Mouse (Mus musculus): ENCODE results near the gene Maml2. TPM values are rescaled to one million over a fixed set of nuclear protein-coding genes. Genes with fewer than 3 reads are reported as not detected.

The Maml2 gene
- polyA plus RNA-seq, 1 experiment: 1.3 TPM

GRCm38 (mm10) chr9:13688997-13689396, 391.2 kb downstream of the Maml2 start:
- Histone ChIP-seq H3K36me3 (ENCODE audit: control insufficient read depth, insufficient read depth) (no peaks in the 10 kb centered on the region), H3K27me3 (ENCODE audit: control insufficient read depth, insufficient read depth, insufficient read length) (no peaks in the 10 kb centered on the region), H3K4me3 (no peak overlapping the region), H3K4me2 (ENCODE audit: low read depth) (no peak overlapping the region), H3K79me2 (ENCODE audit: control insufficient read depth, insufficient read depth) (no peaks in the 10 kb centered on the region), H3ac (ENCODE audit: control insufficient read depth, insufficient read length) (no peak overlapping the region)
- TF ChIP-seq TCF12 (IDR thresholded peaks at IDR 0.05; ENCODE audit: insufficient read depth, poor library complexity, severe bottlenecking) (no peak), TCF3 (IDR thresholded peaks at IDR 0.05; ENCODE audit: insufficient read length, low read depth) (no peak), CEBPB (IDR thresholded peaks at IDR 0.05; ENCODE audit: insufficient read depth, poor library complexity, severe bottlenecking) (peak; percentile 78; the same call in 1 of the 2 replicates), USF1 (IDR thresholded peaks at IDR 0.05; ENCODE audit: low read depth) (no peak)

- no peaks in the 10 kb centered on the region for H3K79me2 ChIP-seq (ENCODE audit: control insufficient read depth, insufficient read depth)
- H3K4me2 ChIP-seq (ENCODE audit: low read depth): no peak overlapping the region
- TF ChIP-seq USF1 (IDR thresholded peaks at IDR 0.05; ENCODE audit: low read depth) (no peak), REST (IDR thresholded peaks at IDR 0.05; ENCODE audit: insufficient read depth, insufficient read length) (no peak), MYOG (IDR thresholded peaks at IDR 0.05; ENCODE audit: control insufficient read depth in 1 of 3, insufficient read depth in 1 of 3, insufficient read length in 2 of 3, low read depth in 2 of 3) (no peak), MYOD1 (IDR thresholded peaks at IDR 0.05; ENCODE audit: control insufficient read depth in 1 of 3, insufficient read length in 2 of 3, low read depth in 2 of 3) (no peak), POLR2A (IDR thresholded peaks at IDR 0.05; ENCODE audit: insufficient read length, low read depth) (no peak), CEBPB (IDR thresholded peaks at IDR 0.05; ENCODE audit: insufficient read depth, poor library complexity, severe bottlenecking) (no peak), TCF3 (IDR thresholded peaks at IDR 0.05; ENCODE audit: insufficient read length, low read depth) (no peak), TCF12 (IDR thresholded peaks at IDR 0.05; ENCODE audit: insufficient read depth, poor library complexity, severe bottlenecking) (no peak), E2F4 (IDR thresholded peaks at IDR 0.05; ENCODE audit: insufficient read depth) (no peak), SRF (IDR thresholded peaks at IDR 0.05; ENCODE audit: control insufficient read depth, insufficient read length, low read depth) (no peak), POLR2AphosphoS2 (IDR thresholded peaks at IDR 0.05; ENCODE audit: insufficient read length, low read depth) (no peak), MAX (IDR thresholded peaks at IDR 0.05; ENCODE audit: low read depth) (no peak)
- no peaks in the 10 kb centered on the region for H3K27me3 ChIP-seq (ENCODE audit: control insufficient read depth, insufficient read depth, insufficient read length)
- H3K4me3 ChIP-seq: no peak overlapping the region
- H3K36me3 ChIP-seq (ENCODE audit: control insufficient read depth, insufficient read depth): no peaks in the 10 kb centered on the region
- H3ac ChIP-seq (ENCODE audit: control insufficient read depth, insufficient read length): no peak overlapping the region
Observed at GRCm38 (mm10) chr9:13690321-13690720, 392.6 kb downstream of the Maml2 start.

GRCm38 (mm10) chr9:13693693-13694284, 396.0 kb downstream of the Maml2 start:
- H3K36me3 ChIP-seq (ENCODE audit: control insufficient read depth, insufficient read depth): no peaks in the 10 kb centered on the region
- no peak overlapping the region for H3K4me2 ChIP-seq (ENCODE audit: low read depth)
- TF ChIP-seq POLR2AphosphoS2 (IDR thresholded peaks at IDR 0.05; ENCODE audit: insufficient read length, low read depth) (no peak), MAX (IDR thresholded peaks at IDR 0.05; ENCODE audit: low read depth) (no peak), TCF3 (IDR thresholded peaks at IDR 0.05; ENCODE audit: insufficient read length, low read depth) (no peak), TCF12 (IDR thresholded peaks at IDR 0.05; ENCODE audit: insufficient read depth, poor library complexity, severe bottlenecking) (no peak), CEBPB (IDR thresholded peaks at IDR 0.05; ENCODE audit: insufficient read depth, poor library complexity, severe bottlenecking) (no peak), MYOD1 (IDR thresholded peaks at IDR 0.05; ENCODE audit: control insufficient read depth in 1 of 3, insufficient read length in 2 of 3, low read depth in 2 of 3) (no peak), MYOG (IDR thresholded peaks at IDR 0.05; ENCODE audit: control insufficient read depth in 1 of 3, insufficient read depth in 1 of 3, insufficient read length in 2 of 3, low read depth in 2 of 3) (no peak), E2F4 (IDR thresholded peaks at IDR 0.05; ENCODE audit: insufficient read depth) (no peak), POLR2A (IDR thresholded peaks at IDR 0.05; ENCODE audit: insufficient read length, low read depth) (no peak)
- no peaks in the 10 kb centered on the region for H3K79me2 ChIP-seq (ENCODE audit: control insufficient read depth, insufficient read depth)
- no peak overlapping the region for H3ac ChIP-seq (ENCODE audit: control insufficient read depth, insufficient read length)
- no peaks in the 10 kb centered on the region for H3K27me3 ChIP-seq (ENCODE audit: control insufficient read depth, insufficient read depth, insufficient read length)
- H3K4me3 ChIP-seq: no peak overlapping the region

- Histone ChIP-seq H3K27me3 (ENCODE audit: control insufficient read depth, insufficient read depth, insufficient read length) (no peaks in the 10 kb centered on the region), H3K36me3 (ENCODE audit: control insufficient read depth, insufficient read depth) (no peaks in the 10 kb centered on the region), H3K4me2 (ENCODE audit: low read depth) (no peak overlapping the region), H3K79me2 (ENCODE audit: control insufficient read depth, insufficient read depth) (no peaks in the 10 kb centered on the region), H3ac (ENCODE audit: control insufficient read depth, insufficient read length) (no peak overlapping the region), H3K4me3 (no peak overlapping the region)
- TF ChIP-seq MYOD1 (IDR thresholded peaks at IDR 0.05; ENCODE audit: control insufficient read depth in 1 of 3, insufficient read length in 2 of 3, low read depth in 2 of 3): no peak
Observed at GRCm38 (mm10) chr9:13694293-13694692, 396.5 kb downstream of the Maml2 start.

GRCm38 (mm10) chr9:13697041-13697811, 399.5 kb downstream of the Maml2 start:
- no peak for TF ChIP-seq REST (IDR thresholded peaks at IDR 0.05; ENCODE audit: insufficient read depth, insufficient read length)
- TF ChIP-seq E2F4 (IDR thresholded peaks at IDR 0.05; ENCODE audit: insufficient read depth): no peak
- no peak for TF ChIP-seq TCF12 (IDR thresholded peaks at IDR 0.05; ENCODE audit: insufficient read depth, poor library complexity, severe bottlenecking)
- TF ChIP-seq POLR2AphosphoS2 (IDR thresholded peaks at IDR 0.05; ENCODE audit: insufficient read length, low read depth): no peak
- peak in 1 of 3 experiments; percentile 42 for TF ChIP-seq MYOD1 (IDR thresholded peaks at IDR 0.05; ENCODE audit: control insufficient read depth in 1 of 3, insufficient read length in 2 of 3, low read depth in 2 of 3)
- no peak for TF ChIP-seq CEBPB (IDR thresholded peaks at IDR 0.05; ENCODE audit: insufficient read depth, poor library complexity, severe bottlenecking)
- no peak for TF ChIP-seq USF1 (IDR thresholded peaks at IDR 0.05; ENCODE audit: low read depth)
- no peak for TF ChIP-seq MAX (IDR thresholded peaks at IDR 0.05; ENCODE audit: low read depth)
- TF ChIP-seq MYOG (IDR thresholded peaks at IDR 0.05; ENCODE audit: control insufficient read depth in 1 of 3, insufficient read depth in 1 of 3, insufficient read length in 2 of 3, low read depth in 2 of 3): peak in 1 of 3 experiments; percentile 71
- no peak for TF ChIP-seq SRF (IDR thresholded peaks at IDR 0.05; ENCODE audit: control insufficient read depth, insufficient read length, low read depth)
- no peak for TF ChIP-seq POLR2A (IDR thresholded peaks at IDR 0.05; ENCODE audit: insufficient read length, low read depth)
- no peak for TF ChIP-seq TCF3 (IDR thresholded peaks at IDR 0.05; ENCODE audit: insufficient read length, low read depth)
- no peaks in the 10 kb centered on the region for H3K27me3 ChIP-seq (ENCODE audit: control insufficient read depth, insufficient read depth, insufficient read length)
- H3ac ChIP-seq (ENCODE audit: control insufficient read depth, insufficient read length): no peak overlapping the region
- no peak overlapping the region for H3K4me3 ChIP-seq
- H3K36me3 ChIP-seq (ENCODE audit: control insufficient read depth, insufficient read depth): no peaks in the 10 kb centered on the region
- H3K79me2 ChIP-seq (ENCODE audit: control insufficient read depth, insufficient read depth): no peaks in the 10 kb centered on the region
- no peak overlapping the region for H3K4me2 ChIP-seq (ENCODE audit: low read depth)
